Mouse (Mus musculus) erythroblast, adult 5-6 weeks (primary cell): ENCODE measurements around the gene Nrp2. TPM values are rescaled to one million over a fixed set of nuclear protein-coding genes. Genes with fewer than 3 reads are reported as not detected.

ENCODE experiments used
- ATAC-seq: replicated peaks from 2 replicates; pipeline ENCODE4 v1.8.0; 2016; ENCODE audit warnings: moderate number of reproducible peaks, mild to moderate bottlenecking, moderate TSS enrichment, inconsistent platforms; ENCODE audit not compliant: poor library complexity, low FRiP score, severe bottlenecking
- total RNA-seq, 2 experiments: library from RNA; stranded (forward) in 1 of 2; stranded (reverse) in 1 of 2; fragments of 150-400 nt in 1 of 2; fragments of 200-764, 138-1000 nt in 1 of 2; gene quantifications; 2 replicates each; pipeline versions ENCODE4 v1.2.3 to v1.2.4; 2015 to 2017; ENCODE audit warnings: low replicate concordance in 2 of 2

Nrp2 gene
- total RNA-seq, 2 experiments from 2014 or later = 0.43 to 0.96 TPM

DNA sequence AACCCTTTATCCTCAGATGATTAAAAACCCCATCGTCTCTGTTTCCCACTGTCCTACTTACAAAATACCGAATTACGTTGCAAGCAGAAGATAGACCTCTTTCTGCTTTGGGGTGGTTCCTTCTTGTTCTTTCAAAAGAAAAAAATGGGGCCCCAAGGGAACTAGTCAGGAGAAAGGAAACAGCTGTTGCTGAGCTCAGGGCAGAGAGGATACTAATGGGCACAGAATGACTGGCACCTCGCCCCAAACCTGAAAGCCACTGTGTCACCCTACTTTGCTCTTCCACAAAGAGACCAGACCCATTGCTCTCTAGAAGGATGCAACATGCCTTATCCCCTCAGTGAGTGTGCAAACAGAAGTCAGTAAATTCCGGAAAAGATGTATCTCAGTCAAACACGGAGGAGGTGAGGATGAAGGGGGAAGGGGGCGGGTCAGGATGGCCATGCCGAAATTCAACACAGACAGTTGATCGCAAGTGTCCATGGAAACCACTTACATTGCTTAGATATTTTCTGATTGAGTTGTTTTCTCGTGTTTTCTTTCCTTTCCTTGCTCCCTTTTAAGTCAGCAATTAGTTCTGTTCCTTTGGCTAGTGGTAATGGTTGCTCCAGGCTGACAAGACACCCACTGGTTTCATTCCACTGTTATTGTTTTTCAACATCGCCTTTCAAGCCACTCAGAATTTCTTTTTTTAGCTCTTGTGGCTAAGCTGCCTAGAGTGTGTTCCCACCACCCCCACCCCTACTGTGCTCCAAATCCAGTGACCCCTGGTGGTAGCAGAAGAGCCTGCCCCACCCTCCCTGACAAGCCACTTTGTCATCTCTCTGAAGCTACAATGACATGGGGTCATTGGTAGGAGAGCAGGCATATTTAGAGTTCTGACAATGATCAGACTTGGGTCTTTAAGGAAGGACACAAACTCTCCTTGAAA, 71.5 kb downstream of the Nrp2 start:
- ATAC-seq = no peak

GRCm38 (mm10) chr1:62777320-62778235, 74.5 kb downstream of the Nrp2 start:
- no peak for ATAC-seq

DNA sequence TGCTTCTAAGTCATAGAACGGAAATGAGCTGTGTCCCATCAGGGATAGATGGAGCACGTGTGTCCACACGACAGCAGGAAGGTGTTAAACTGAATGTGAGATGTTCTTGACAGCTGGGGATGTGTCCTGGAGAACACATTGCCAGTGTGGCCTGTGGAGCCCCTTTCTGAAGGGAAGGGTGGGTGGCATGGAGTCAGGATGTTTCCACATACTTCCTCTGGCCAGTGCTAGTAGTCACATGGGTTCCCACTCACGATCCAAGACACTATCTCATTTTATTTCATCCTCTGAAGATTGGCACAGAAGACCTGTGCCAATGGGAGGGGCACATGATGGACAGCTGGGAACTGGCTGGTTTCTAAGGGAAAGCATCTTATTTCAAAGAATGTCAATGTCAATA, 75.8 kb downstream of the Nrp2 start:
- no peak for ATAC-seq

DNA sequence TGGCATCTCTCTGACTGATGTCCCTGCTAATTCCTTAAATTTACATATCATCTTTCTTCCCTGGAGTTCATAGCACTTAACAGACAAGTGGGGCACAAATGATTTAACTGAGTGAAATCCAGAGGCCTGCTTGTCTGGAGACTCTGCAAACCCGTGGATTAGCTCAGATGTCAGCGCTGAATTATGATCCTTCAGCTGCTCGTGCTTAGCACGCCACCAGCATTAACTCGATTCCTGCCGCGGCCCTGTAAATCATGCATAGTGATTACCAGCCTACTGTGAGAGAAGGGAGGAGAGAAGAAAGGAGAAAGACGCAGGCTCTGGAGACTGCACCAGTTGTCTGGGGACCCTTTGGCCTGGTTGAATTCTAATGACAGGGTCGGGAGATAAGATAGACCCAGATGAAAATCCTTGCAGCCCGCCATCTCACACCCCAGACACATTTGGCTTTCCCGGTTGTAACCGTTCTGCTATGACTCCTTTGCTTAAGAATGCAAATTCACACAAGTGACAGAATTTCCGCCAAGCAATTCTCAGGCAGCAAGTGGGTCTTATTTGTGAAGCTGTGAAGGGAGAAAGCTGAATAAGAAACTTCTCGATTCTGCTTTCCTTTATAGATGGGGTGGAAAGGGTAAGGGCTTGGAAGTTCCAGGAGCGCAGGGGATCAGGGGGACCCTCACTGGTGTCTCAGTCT, 77.1 kb downstream of the Nrp2 start:
- no peak for ATAC-seq

GRCm38 (mm10) chr1:62782155-62782554, 79.1 kb downstream of the Nrp2 start:
- ATAC-seq = no peak

DNA sequence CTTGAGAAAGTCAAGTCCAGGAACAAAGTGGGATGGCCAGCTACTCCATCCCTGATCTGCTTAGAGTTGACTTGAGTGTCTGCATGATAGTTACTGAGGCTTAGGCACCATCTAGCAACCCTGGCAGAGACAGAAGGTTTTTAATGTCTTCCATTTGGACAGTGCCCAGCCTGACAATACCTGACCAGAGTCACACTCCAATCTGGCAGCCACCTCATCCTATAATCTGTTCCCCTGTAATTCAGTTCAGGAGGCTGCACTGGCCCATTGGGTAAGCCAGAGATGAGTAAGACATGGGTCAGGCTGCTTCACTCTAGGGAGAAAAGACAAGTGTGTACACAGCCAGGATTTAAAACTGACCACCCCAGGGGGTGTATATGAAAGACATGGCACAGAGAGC, 79.5 kb downstream of the Nrp2 start:
- ATAC-seq = no peak

- no peak for ATAC-seq
These were observed 80.4 kb downstream of the Nrp2 start for GRCm38 (mm10) chr1:62783354-62784083.

- no peak for ATAC-seq
These were observed 81.0 kb downstream of the Nrp2 start for GRCm38 (mm10) chr1:62784084-62784392.

DNA sequence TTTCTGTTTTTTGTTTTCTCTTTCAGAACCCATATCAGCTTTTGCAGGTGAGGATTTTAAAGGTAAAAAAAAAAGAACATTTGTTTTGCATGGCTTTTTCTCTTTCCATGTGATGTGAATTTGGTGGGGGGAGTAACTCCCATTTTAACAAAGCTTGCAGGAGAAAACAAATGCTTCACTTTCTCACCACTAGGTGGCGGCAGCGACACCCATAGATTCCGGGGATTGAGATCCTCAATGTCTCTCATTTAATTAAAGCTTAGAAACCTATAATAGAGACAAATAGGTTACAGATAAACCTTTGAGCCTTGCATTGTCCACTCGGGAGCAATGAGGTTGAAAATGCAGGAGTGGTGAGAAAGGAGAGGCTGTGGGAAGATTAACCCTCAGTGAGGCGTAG, 83.2 kb downstream of the Nrp2 start:
- ATAC-seq = no peak

DNA sequence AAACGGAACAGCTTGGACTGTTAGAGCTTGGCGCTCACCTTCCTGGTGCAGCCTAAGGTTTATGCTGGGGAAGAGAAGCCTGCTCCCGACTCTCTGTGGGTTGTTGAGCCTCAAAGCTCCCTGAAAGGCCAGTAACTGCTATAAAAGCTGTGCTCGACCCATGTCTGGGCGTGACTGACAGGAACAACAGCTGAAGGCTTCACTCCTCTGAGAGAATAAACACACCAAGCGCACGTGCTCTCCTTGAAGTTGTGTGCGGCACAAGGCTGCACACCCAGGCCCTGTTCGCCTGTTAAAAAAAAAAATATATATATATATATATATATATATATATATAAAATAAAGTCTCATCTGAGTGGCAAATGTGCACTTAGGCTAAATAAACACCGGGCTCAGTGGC, 84.5 kb downstream of the Nrp2 start:
- ATAC-seq = no peak

DNA sequence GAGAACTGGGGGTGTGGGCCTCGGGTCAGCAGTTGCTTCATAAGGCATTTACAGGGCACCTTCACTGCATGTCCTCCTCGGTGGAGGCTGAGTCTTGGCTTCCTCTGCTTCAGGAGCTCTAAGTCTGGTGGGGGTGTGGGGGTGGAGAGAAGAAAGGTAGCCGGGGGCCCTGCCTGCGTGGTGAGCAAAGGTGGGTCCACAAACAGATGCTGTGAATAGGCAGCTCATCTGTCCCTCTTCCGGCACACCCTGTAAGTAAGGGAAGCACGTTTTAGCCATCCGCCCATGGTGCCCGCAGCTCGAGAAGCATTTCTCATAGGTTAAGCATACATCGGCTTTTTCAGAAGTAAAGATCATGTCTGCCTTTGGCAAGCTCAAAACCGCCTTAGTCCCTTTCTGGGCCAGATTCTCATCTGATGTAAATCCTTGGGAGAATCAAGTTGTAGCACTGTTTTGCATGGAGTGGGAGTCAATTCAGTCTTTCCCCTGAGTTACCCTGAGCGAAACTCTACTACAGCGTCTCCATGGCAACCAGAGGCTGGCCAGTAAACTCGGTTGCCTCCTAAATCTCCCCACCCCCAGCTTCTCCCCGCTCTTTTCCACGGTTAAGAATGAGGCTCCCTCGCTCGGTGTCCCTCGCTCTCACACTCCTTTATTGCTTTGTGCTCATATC, 91.3 kb downstream of the Nrp2 start:
- no peak for ATAC-seq

DNA sequence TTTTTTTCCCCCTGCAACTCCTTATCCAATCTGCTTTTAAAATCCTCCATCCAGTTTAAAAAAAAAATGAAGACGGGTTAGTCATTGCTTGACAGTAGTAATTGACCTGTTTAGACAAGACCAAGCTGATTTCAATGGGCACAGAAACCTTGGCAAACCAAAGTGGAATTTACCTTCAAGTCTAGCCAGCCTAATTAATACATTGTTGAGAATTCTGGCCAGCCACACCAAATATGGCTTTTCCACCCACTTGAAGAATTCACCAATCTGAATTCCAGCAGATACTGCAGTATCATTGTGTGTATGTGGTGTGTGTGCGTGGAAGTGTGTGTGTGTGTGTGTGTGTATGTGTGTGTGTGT, 91.8 kb downstream of the Nrp2 start:
- ATAC-seq = no peak

- no peak for ATAC-seq
These were observed 92.4 kb downstream of the Nrp2 start for GRCm38 (mm10) chr1:62795307-62796037.

- no peak for ATAC-seq
These were observed 93.1 kb downstream of the Nrp2 start for GRCm38 (mm10) chr1:62796038-62796647.

GRCm38 (mm10) chr1:62799427-62799826, 96.3 kb downstream of the Nrp2 start:
- ATAC-seq = no peak

DNA sequence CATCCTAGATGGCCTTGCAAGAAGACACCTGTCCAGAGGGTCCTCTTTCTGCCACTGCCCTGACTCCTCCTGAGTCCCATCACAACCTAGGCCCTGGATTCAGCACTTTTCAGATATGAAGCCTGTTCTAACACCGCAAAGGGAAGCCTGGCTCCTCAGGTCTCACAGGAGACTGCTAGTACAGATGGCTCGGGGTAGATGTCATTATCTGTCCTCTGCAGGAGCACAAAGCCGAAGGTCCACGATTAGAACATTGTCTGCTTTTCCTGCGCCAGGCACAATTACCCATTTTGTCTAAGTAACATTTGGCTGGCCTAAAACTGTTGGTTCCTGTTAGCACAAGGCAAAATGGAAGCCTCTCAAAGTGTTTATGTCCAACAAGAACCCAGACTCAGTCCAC, 97.3 kb downstream of the Nrp2 start:
- ATAC-seq = no peak

- no peak for ATAC-seq
These were observed 98.3 kb downstream of the Nrp2 start for GRCm38 (mm10) chr1:62801429-62801828.

GRCm38 (mm10) chr1:62801842-62802241, 98.8 kb downstream of the Nrp2 start:
- ATAC-seq = no peak
